Mouse (Mus musculus) embryonic facial prominence, embryonic 14.5 days (tissue): Measurements from ENCODE around the gene Insyn1. TPM values are rescaled to one million over a fixed set of nuclear protein-coding genes. Genes with fewer than 3 reads are reported as not detected.

Experiments
- ATAC-seq: fragments of 200-750 bp; cut with Nextera tagmentation; 2 replicates; pipeline ENCODE4 v1.8.0; 2017; ENCODE audit warnings: low read depth, moderate number of reproducible peaks, moderate TSS enrichment
- DNase-seq: peaks from one replicate; pipeline ENCODE4 v3.0.0-alpha.2; 2015; ENCODE audit warnings: low spot score
- H3K27ac ChIP-seq: fragments of 300-500 bp; sonication (generic); replicated peaks from 2 replicates; pipeline ENCODE4 v1.5.1; 2014; ENCODE audit warnings: low read depth, mild to moderate bottlenecking, low read length, moderate library complexity
- H3K27me3 ChIP-seq: fragments of 300-500 bp; sonication (generic); replicated peaks from 2 replicates; pipeline ENCODE4 v1.6.1; 2014; ENCODE audit warnings: low read length; ENCODE audit not compliant: control insufficient read depth, insufficient read depth
- H3K36me3 ChIP-seq: fragments of 300-500 bp; sonication (generic); 2 replicates; pipeline ENCODE4 v1.6.1; 2014; ENCODE audit warnings: low read length, mixed read lengths; ENCODE audit not compliant: control insufficient read depth, insufficient read depth
- H3K4me1 ChIP-seq: fragments of 300-500 bp; sonication (generic); 2 replicates; pipeline ENCODE4 v1.6.1; 2014; ENCODE audit warnings: antibody characterized with exemption, low read length; ENCODE audit not compliant: control insufficient read depth, insufficient read depth
- H3K4me2 ChIP-seq: fragments of 300-500 bp; sonication (generic); 2 replicates; pipeline ENCODE4 v1.6.1; 2014; ENCODE audit warnings: low read depth, mild to moderate bottlenecking, low read length, moderate library complexity, mixed read lengths
- H3K4me3 ChIP-seq: fragments of 300-500 bp; sonication (generic); 2 replicates; pipeline ENCODE4 v1.5.1; 2014; ENCODE audit warnings: low read depth, mild to moderate bottlenecking, low read length
- H3K9ac ChIP-seq: fragments of 300-500 bp; sonication (generic); 2 replicates; pipeline ENCODE4 v1.6.1; 2014; ENCODE audit warnings: low read depth, mild to moderate bottlenecking, low read length, moderate library complexity, mixed read lengths
- H3K9me3 ChIP-seq: fragments of 300-500 bp; sonication (generic); 2 replicates; pipeline ENCODE4 v1.6.1; 2016; ENCODE audit warnings: low read length; ENCODE audit not compliant: control insufficient read depth
- WGBS: fragments of 180-500 bp; shearing (Covaris S2); extraction: QIAGEN DNeasy Blood & Tissue Kit; methylation state at CpG from one replicate; pipeline ENCODE4 v1.1.7; 2014; 5-methylcytosine and 5-hydroxymethylcytosine counted together
- polyA plus RNA-seq: library from polyadenylated mRNA; unstranded; fragments of >200 nt; fragmentation: Nextera tagmentation; extraction: Ambion mirVana; gene quantifications from 2 replicates; pipeline ENCODE4 v1.2.1, GENCODE M21; 2014

The Insyn1 gene
- polyA plus RNA-seq, 1 experiment from 2014 or later: 4.9 TPM

GRCm38 (mm10) chr9:58548897-58549296 is 60.5 kb downstream of the Insyn1 start:
- ATAC-seq (no peak), DNase-seq (no peak)
- Histone ChIP-seq H3K9ac (no peak overlapping the region), H3K36me3 (no peaks in the 10 kb centered on the region), H3K9me3 (no peaks in the 10 kb centered on the region), H3K4me2 (no peak overlapping the region), H3K27ac (no peak overlapping the region), H3K4me1 (peaks cover 22% of the 10 kb centered on the region), H3K4me3 (no peak overlapping the region), H3K27me3 (no peaks in the 10 kb centered on the region)
- WGBS: 34% methylated on average over 4 of the region's 4 CpGs

Other genes starting within 250 kb of the Insyn1 start
- gene Pml, start 238.8 kb upstream of the Insyn1 start, polyA plus RNA-seq: 14.6 and 15.3 TPM in 2 replicates
- gene Stoml1, start 235.4 kb upstream of the Insyn1 start, polyA plus RNA-seq: 25.0 and 34.1 TPM in 2 replicates
- 68.7 and 74.1 TPM in 2 replicates for gene Loxl1, start 175.4 kb upstream of the Insyn1 start, polyA plus RNA-seq
- gene Tbc1d21, start 118.1 kb upstream of the Insyn1 start, polyA plus RNA-seq: 0.13 TPM in 1 of 2 replicates, not detected in the other
- 56.1 and 61.1 TPM in 2 replicates for gene Cd276, start 66.8 kb downstream of the Insyn1 start, polyA plus RNA-seq
- 151 and 173 TPM in 2 replicates for gene Nptn, start 93.6 kb downstream of the Insyn1 start, polyA plus RNA-seq